Mouse (Mus musculus) lung, postnatal 0 days (tissue): ENCODE data around the gene Eif2s3x.

Experiments used
- CTCF ChIP-seq: IDR thresholded peaks from 2 replicates; pipeline ENCODE4 v1.5.1; 2016; ENCODE audit warnings: antibody characterized with exemption, mild to moderate bottlenecking
- EP300 ChIP-seq: IDR thresholded peaks from 2 replicates; pipeline ENCODE4 v1.6.1; 2016; ENCODE audit warnings: antibody characterized with exemption, mild to moderate bottlenecking, control low read depth

- TF ChIP-seq CTCF (no peak), EP300 (no peak)
Observed at GRCm38 (mm10) chrX:94212264-94212596, 432 bp downstream of the Eif2s3x start.
